Mouse (Mus musculus): ENCODE results near the gene Fnd3c2. TPM values are rescaled to one million over a fixed set of nuclear protein-coding genes. Genes with fewer than 3 reads are reported as not detected.

The Fnd3c2 gene
- not detected in 2 replicates for polyA plus RNA-seq (2015; fragmentation: Nextera tagmentation; extraction: Ambion mirVana)

DNA sequence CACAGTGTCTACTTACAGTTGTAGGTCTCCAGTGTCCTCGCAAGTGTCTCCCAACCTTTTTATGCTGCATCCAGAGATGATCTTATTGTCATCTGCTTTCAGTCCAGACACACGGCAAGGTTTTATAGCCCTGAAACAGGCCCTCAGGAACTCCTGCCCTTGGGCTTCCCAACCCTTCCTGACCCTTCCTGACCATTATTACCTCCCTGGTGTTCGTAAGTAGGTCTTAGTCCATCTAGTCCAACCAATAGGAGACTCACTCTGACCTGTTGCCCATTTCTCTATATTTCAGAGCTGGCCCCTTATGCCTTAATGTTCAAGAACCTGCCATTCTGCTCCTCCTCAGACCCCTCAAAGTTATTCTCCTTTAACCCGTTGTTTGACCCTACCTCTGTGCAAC, at the start of gene Fnd3c2:
TSS of gene Fnd3c2 (minus strand) at position 101 of the 400 bp plus-strand sequence.
- 87% methylated on average over 4 of the region's 4 CpGs for WGBS
- no peak within 1 kb of the TSS for H3K4me3 ChIP-seq (ENCODE audit: low read depth, low read length)
- H3K9me3 ChIP-seq (ENCODE audit: control insufficient read depth), result no peaks in the 10 kb centered on the region
- H3K27ac ChIP-seq (ENCODE audit: low read depth, low read length), result no peak within 1 kb of the TSS
- no peak within 1 kb of the TSS for H3K9ac ChIP-seq (ENCODE audit: low read depth, low read length)
- no peaks in the 10 kb centered on the region for H3K27me3 ChIP-seq (replicated peaks; ENCODE audit: control insufficient read depth, insufficient read depth, low read length)
- ATAC-seq, result no peak
- H3K36me3 ChIP-seq (ENCODE audit: control insufficient read depth, insufficient read depth), result no peaks in the 10 kb centered on the region
- TF ChIP-seq CTCF (IDR thresholded peaks at IDR 0.05; ENCODE audit: low read depth), result no peak
- H3K4me2 ChIP-seq (replicated peaks; ENCODE audit: low read depth), result no peak within 1 kb of the TSS
- H3K4me1 ChIP-seq (replicated peaks; ENCODE audit: control insufficient read depth, insufficient read depth, low read length), result no peaks in the 10 kb centered on the region

DNA sequence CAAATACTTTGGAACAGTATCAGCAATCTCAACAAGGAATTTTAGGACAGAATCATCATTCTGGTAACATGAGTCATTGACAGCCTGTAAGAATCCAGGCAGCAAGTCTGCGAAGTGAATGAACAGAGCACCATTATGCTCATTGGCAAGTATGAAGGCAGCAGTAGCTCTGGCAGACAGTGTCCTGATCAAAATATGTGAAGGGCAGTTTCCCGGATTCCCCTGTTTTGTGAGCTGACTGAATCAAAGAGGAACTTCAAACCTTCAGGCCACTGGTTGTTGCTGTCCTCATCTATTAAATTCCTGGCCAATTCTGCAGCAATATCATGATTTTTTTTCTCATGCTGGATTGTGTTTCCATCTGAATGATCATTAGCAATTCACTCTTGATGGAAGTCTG, 29.3 kb upstream of the Fnd3c2 start:
- ATAC-seq, result no peak
- Histone ChIP-seq H3K4me3 (ENCODE audit: low read depth, low read length) (no peak overlapping the region), H3K27ac (ENCODE audit: low read depth, low read length) (no peak overlapping the region), H3K4me2 (replicated peaks; ENCODE audit: low read depth) (no peak overlapping the region), H3K4me1 (replicated peaks; ENCODE audit: control insufficient read depth, insufficient read depth, low read length) (no peaks in the 10 kb centered on the region), H3K9me3 (ENCODE audit: control insufficient read depth) (no peaks in the 10 kb centered on the region), H3K36me3 (ENCODE audit: control insufficient read depth, insufficient read depth) (no peaks in the 10 kb centered on the region), H3K27me3 (replicated peaks; ENCODE audit: control insufficient read depth, insufficient read depth, low read length) (no peaks in the 10 kb centered on the region), H3K9ac (ENCODE audit: low read depth, low read length) (no peak overlapping the region)
- TF ChIP-seq CTCF (IDR thresholded peaks at IDR 0.05; ENCODE audit: low read depth), result no peak
- WGBS, result 74% methylated on average over 2 of the region's 2 CpGs

GRCm38 (mm10) chrX:106221058-106221457, 34.1 kb downstream of the Fnd3c2 start, which contains the start of gene Taf9b:
Gene Taf9b (minus strand): TSS chrX:106221158.
- no peak within 1 kb of the TSS for H3K27ac ChIP-seq (ENCODE audit: low read depth, low read length)
- H3K9ac ChIP-seq (ENCODE audit: low read depth, low read length), result no peak within 1 kb of the TSS
- H3K9me3 ChIP-seq (ENCODE audit: control insufficient read depth), result no peaks in the 10 kb centered on the region

GRCm38 (mm10) chrX:106219171-106220032, 35.8 kb downstream of the Fnd3c2 start:
- H3K27ac ChIP-seq (ENCODE audit: low read depth, low read length), result peak overlapping the region; percentile 54
- no peaks in the 10 kb centered on the region for H3K36me3 ChIP-seq (ENCODE audit: control insufficient read depth, insufficient read depth)
- H3K27me3 ChIP-seq (replicated peaks; ENCODE audit: control insufficient read depth, insufficient read depth, low read length), result no peaks in the 10 kb centered on the region
- H3K4me3 ChIP-seq (ENCODE audit: low read depth, low read length), result peak overlapping the region; percentile 63
- 28% methylated on average over 59 of the region's 60 CpGs for WGBS
- H3K4me1 ChIP-seq (replicated peaks; ENCODE audit: control insufficient read depth, insufficient read depth, low read length), result no peaks in the 10 kb centered on the region
- peak; percentile 23 for TF ChIP-seq CTCF (IDR thresholded peaks at IDR 0.05; ENCODE audit: low read depth)
- no peaks in the 10 kb centered on the region for H3K9me3 ChIP-seq (ENCODE audit: control insufficient read depth)
- H3K9ac ChIP-seq (ENCODE audit: low read depth, low read length), result peak overlapping the region; percentile 62
- peak; percentile 79 for ATAC-seq
- peak overlapping the region; percentile 66 for H3K4me2 ChIP-seq (replicated peaks; ENCODE audit: low read depth)

More at GRCm38 (mm10) chrX:106221058-106221457, 34.1 kb downstream of the Fnd3c2 start, which contains the start of gene Taf9b:
- no peak for TF ChIP-seq CTCF (IDR thresholded peaks at IDR 0.05; ENCODE audit: low read depth)
- H3K4me1 ChIP-seq (replicated peaks; ENCODE audit: control insufficient read depth, insufficient read depth, low read length), result no peaks in the 10 kb centered on the region
- peak within 1 kb of the TSS; percentile 66 for H3K4me2 ChIP-seq (replicated peaks; ENCODE audit: low read depth)
- no peaks in the 10 kb centered on the region for H3K27me3 ChIP-seq (replicated peaks; ENCODE audit: control insufficient read depth, insufficient read depth, low read length)
- no peak for ATAC-seq
- WGBS, result 89% methylated on average over 25 of the region's 25 CpGs
- no peaks in the 10 kb centered on the region for H3K36me3 ChIP-seq (ENCODE audit: control insufficient read depth, insufficient read depth)
- peak within 1 kb of the TSS; percentile 63; the same call in 1 of the 2 replicates for H3K4me3 ChIP-seq (ENCODE audit: low read depth, low read length)

DNA sequence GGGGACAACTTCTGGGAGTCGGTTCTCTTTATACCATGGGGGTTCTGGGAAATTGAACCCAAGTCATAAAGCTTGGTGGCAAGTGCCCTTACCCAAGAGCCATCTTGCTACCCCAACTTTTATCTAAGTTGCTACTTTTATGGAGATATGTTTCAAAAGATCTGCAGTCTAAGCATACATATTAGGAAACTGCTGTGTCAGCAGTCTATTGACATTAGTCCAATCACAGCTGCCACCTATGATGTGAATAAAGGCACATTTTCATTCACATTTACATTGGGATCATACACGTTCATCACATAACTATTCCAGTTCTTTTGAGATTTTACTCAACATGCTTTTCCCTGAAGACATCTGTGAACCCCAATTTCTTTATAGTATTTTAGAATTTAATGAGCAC, 46.1 kb downstream of the Fnd3c2 start:
- no peak overlapping the region for H3K4me3 ChIP-seq (ENCODE audit: low read depth, low read length)
- 87% methylated on average over 2 of the region's 2 CpGs for WGBS
- no peak overlapping the region for H3K4me2 ChIP-seq (replicated peaks; ENCODE audit: low read depth)
- ATAC-seq, result no peak
- no peaks in the 10 kb centered on the region for H3K36me3 ChIP-seq (ENCODE audit: control insufficient read depth, insufficient read depth)
- H3K27me3 ChIP-seq (replicated peaks; ENCODE audit: control insufficient read depth, insufficient read depth, low read length), result no peaks in the 10 kb centered on the region
- H3K9ac ChIP-seq (ENCODE audit: low read depth, low read length), result no peak overlapping the region
- no peak overlapping the region for H3K27ac ChIP-seq (ENCODE audit: low read depth, low read length)
- H3K9me3 ChIP-seq (ENCODE audit: control insufficient read depth), result no peaks in the 10 kb centered on the region
- no peaks in the 10 kb centered on the region for H3K4me1 ChIP-seq (replicated peaks; ENCODE audit: control insufficient read depth, insufficient read depth, low read length)
- no peak for TF ChIP-seq CTCF (IDR thresholded peaks at IDR 0.05; ENCODE audit: low read depth)

DNA sequence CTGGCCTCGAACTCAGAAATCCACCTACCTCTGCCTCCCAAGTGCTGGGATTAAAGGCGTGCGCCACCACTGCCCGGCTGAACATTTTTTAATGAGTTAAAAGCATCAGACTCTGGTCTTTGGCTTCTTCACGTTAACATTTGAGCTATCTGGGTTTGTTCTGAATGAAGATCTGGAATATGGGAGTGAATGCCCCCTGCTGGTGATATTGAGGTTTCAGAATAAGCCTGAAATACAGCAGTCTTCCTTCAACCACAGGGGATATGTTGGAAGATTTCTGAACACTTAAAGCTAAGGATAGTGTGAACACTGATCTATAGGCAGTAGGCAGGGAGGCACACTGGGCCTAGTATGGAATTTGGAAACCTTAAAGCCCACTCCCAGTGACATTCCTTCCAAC, 56.3 kb downstream of the Fnd3c2 start:
- no peaks in the 10 kb centered on the region for H3K9me3 ChIP-seq (ENCODE audit: control insufficient read depth)
- H3K27me3 ChIP-seq (replicated peaks; ENCODE audit: control insufficient read depth, insufficient read depth, low read length), result no peaks in the 10 kb centered on the region
- H3K27ac ChIP-seq (ENCODE audit: low read depth, low read length), result no peak overlapping the region
- no peak overlapping the region for H3K4me3 ChIP-seq (ENCODE audit: low read depth, low read length)
- ATAC-seq, result no peak
- H3K9ac ChIP-seq (ENCODE audit: low read depth, low read length), result no peak overlapping the region
- H3K4me1 ChIP-seq (replicated peaks; ENCODE audit: control insufficient read depth, insufficient read depth, low read length), result no peaks in the 10 kb centered on the region
- peak; percentile 53 for TF ChIP-seq CTCF (IDR thresholded peaks at IDR 0.05; ENCODE audit: low read depth)
- 80% methylated on average over 5 of the region's 5 CpGs for WGBS
- peaks cover 15% of the 10 kb centered on the region for H3K36me3 ChIP-seq (ENCODE audit: control insufficient read depth, insufficient read depth)
- H3K4me2 ChIP-seq (replicated peaks; ENCODE audit: low read depth), result no peak overlapping the region

All from intestine, postnatal 0 days (tissue).